Mouse (Mus musculus): Measurements from ENCODE around the gene Srxn1.

DNA sequence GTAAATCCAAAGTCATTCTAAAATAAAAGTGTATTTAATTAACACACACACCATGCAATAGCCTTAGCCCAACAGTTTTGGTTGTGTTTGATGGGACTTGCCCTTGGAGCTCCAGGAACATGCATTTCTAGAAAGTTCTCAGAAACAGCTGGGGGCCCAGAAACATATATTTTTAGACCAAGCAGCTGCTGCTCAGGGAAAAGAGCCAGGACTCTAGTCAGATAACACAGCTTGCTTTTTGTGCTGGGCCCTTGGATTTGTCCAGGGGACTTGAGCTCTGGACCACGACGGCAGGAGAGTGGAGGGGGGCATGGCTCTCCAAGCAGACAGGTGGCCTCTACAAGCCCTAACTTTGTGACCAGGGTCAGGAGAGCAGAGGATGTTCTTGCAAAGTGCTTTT lies 6.0 kb downstream of the Srxn1 start:
- no peak for TF ChIP-seq CTCF (conservative IDR thresholded peaks at IDR 0.05 in 1 of 2, IDR thresholded peaks at IDR 0.05 in 1 of 2; ENCODE audit: low read depth in 2 of 2, low read length in 2 of 2)
- TF ChIP-seq POLR2A (IDR thresholded peaks at IDR 0.05; ENCODE audit: low read depth, low read length): no peak
- TF ChIP-seq ZKSCAN1 (IDR thresholded peaks at IDR 0.05; ENCODE audit: borderline replicate concordance, low read depth, low read length): no peak
- no peak for TF ChIP-seq SMC3 (IDR thresholded peaks at IDR 0.05; ENCODE audit: low read depth, low read length)
- TF ChIP-seq CHD2 (IDR thresholded peaks at IDR 0.05; ENCODE audit: low read length): no peak
- no peak for TF ChIP-seq EP300 (IDR thresholded peaks at IDR 0.05; ENCODE audit: low read length)
- no peak for TF ChIP-seq NRF1 (IDR thresholded peaks at IDR 0.05; ENCODE audit: low read depth, low read length)
- no peak for TF ChIP-seq BHLHE40 (IDR thresholded peaks at IDR 0.05; ENCODE audit: low read depth, low read length)
